Mouse (Mus musculus) heart, postnatal 0 days (tissue): Measurements from ENCODE around the gene Asb16. TPM values are rescaled to one million over a fixed set of nuclear protein-coding genes. Genes with fewer than 3 reads are reported as not detected.

Experiments used
- ATAC-seq: fragments of 200-750 bp; cut with Nextera tagmentation; 2 replicates; pipeline ENCODE4 v1.8.0; 2017; ENCODE audit warnings: low read depth, moderate number of reproducible peaks, moderate library complexity; ENCODE audit not compliant: insufficient read depth
- DNase-seq: peaks from one replicate; pipeline ENCODE4 v3.0.0-alpha.2; 2016; ENCODE audit warnings: low spot score
- H3K27ac ChIP-seq: fragments of 300-500 bp; sonication (generic); 2 replicates; pipeline ENCODE4 v1.5.1; 2014; ENCODE audit warnings: low read depth, mild to moderate bottlenecking
- H3K27me3 ChIP-seq: fragments of 300-500 bp; sonication (generic); 2 replicates; pipeline ENCODE4 v1.6.1; 2014; ENCODE audit warnings: low read length, mixed read lengths; ENCODE audit not compliant: control insufficient read depth, insufficient read depth
- H3K36me3 ChIP-seq: fragments of 300-500 bp; sonication (generic); replicated peaks from 2 replicates; pipeline ENCODE4 v1.6.1; 2014; ENCODE audit warnings: low read length, mixed read lengths; ENCODE audit not compliant: control insufficient read depth, insufficient read depth
- H3K4me1 ChIP-seq: fragments of 300-500 bp; sonication (generic); 2 replicates; pipeline ENCODE4 v1.6.1; 2014; ENCODE audit warnings: antibody characterized with exemption; ENCODE audit not compliant: control insufficient read depth, insufficient read depth
- H3K4me2 ChIP-seq: fragments of 300-500 bp; sonication (generic); 2 replicates; pipeline ENCODE4 v1.6.1; 2014; ENCODE audit warnings: low read depth, mild to moderate bottlenecking, low read length, moderate library complexity
- H3K4me3 ChIP-seq: fragments of 300-500 bp; sonication (generic); 2 replicates; pipeline ENCODE4 v1.5.1; 2014; ENCODE audit warnings: low read depth, low read length
- H3K9ac ChIP-seq: fragments of 300-500 bp; sonication (generic); replicated peaks from 2 replicates; pipeline ENCODE4 v1.6.1; 2014; ENCODE audit warnings: low read depth, low read length, mixed read lengths
- H3K9me3 ChIP-seq: fragments of 300-500 bp; sonication (generic); replicated peaks from 2 replicates; pipeline ENCODE4 v1.6.1; 2016; ENCODE audit warnings: low read length; ENCODE audit not compliant: control insufficient read depth
- CTCF ChIP-seq: IDR thresholded peaks from 2 replicates; pipeline ENCODE4 v1.5.1; 2016; ENCODE audit warnings: antibody characterized with exemption, control low read depth, low read depth
- EP300 ChIP-seq: IDR thresholded peaks from 2 replicates; pipeline ENCODE4 v1.6.1; 2016; ENCODE audit warnings: antibody characterized with exemption, low read depth
- WGBS: fragments of 180-500 bp; shearing (Covaris S2); extraction: QIAGEN DNeasy Blood & Tissue Kit; methylation state at CpG from one replicate; pipeline ENCODE4 v1.1.7; 2014; 5-methylcytosine and 5-hydroxymethylcytosine counted together
- polyA plus RNA-seq: library from polyadenylated mRNA; unstranded; fragments of >200 nt; fragmentation: Nextera tagmentation; extraction: Ambion mirVana; gene quantifications from 2 replicates; pipeline ENCODE4 v1.2.1, GENCODE M21; 2015
- total RNA-seq: library from RNA; depleted of rRNA; stranded (reverse); fragments of >200 nt; gene quantifications from 2 replicates; pipeline ENCODE4 v1.2.3, GENCODE M21; 2014; ENCODE audit warnings: low replicate concordance; rRNA removed

Asb16 gene
- total RNA-seq (0.99 and 1.2 TPM in 2 replicates), polyA plus RNA-seq (0.07 TPM in 2 replicates)

DNA sequence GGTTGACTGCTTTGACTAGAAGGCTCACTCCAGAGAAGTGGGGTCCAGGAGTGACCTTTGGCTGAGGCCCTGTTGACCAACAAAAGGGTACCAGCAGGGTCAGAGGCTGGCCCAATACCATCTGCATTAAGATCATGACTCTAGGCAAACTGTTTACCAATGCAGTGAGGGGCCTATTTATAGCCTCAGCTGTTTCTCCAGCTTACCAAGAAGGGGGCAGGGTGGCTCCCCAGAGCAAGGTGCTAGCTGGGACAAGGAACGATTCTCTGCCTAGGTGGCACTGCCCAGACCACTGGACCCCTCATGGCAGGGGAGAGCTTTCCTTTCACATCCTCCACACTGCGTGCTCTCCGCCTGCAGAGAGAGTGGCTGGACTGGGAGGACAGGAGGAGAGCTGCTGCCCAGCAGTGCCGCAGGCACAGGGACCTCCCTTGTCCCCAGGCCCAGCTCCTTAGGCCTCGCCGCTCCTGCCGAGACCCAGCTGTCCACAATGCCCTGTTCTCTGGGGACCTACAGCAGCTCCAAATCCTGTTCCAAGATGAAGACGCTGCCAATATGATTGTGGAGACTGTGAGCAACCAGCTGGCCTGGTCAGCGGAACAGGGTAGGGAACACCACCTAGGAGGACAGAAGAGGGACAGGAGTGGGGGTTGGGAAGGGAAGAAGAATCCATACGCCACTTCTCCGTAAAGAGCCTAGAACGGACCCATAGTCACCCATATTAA, at the start of gene Asb16:
Asb16 (plus strand) TSS at position 224 of the 725 bp plus-strand sequence.
- TF ChIP-seq EP300 (no peak), CTCF (no peak)
- no peak for ATAC-seq
- no peak within 1 kb of the TSS for H3K9ac ChIP-seq
- no peaks in the 10 kb centered on the region for H3K9me3 ChIP-seq
- H3K4me2 ChIP-seq: no peak within 1 kb of the TSS
- no peak for DNase-seq
- no peak within 1 kb of the TSS for H3K27ac ChIP-seq
- no peaks in the 10 kb centered on the region for H3K4me1 ChIP-seq
- H3K4me3 ChIP-seq: no peak within 1 kb of the TSS
- H3K27me3 ChIP-seq: no peaks in the 10 kb centered on the region
- no peaks in the 10 kb centered on the region for H3K36me3 ChIP-seq
- WGBS: 73% methylated on average over 12 of the region's 12 CpGs

DNA sequence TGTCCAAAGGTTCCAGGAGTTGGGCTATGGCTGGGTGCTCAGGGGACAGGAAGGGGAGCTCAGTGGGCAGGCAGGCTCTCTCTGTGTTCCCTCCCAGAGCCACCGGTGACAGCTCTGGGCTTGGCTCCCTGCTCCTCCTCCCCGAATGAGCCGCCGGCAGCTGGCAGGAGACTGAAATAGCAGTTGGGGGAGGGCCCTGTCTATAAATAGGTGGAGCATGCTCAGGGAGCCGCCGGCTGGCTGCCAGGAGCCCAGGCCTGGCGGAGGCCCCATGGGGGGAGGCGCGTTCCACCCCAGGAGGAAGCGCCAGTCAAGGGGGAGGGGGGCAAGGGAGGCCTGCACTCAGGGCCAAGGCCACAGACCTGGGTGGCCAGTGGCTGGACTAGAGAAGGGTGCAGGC, 49.8 kb upstream of the Asb16 start:
- WGBS: 0% methylated on average over 10 of the region's 10 CpGs
- ATAC-seq: peak; percentile 73
- H3K27ac ChIP-seq: peak overlapping the region; percentile 92

DNA sequence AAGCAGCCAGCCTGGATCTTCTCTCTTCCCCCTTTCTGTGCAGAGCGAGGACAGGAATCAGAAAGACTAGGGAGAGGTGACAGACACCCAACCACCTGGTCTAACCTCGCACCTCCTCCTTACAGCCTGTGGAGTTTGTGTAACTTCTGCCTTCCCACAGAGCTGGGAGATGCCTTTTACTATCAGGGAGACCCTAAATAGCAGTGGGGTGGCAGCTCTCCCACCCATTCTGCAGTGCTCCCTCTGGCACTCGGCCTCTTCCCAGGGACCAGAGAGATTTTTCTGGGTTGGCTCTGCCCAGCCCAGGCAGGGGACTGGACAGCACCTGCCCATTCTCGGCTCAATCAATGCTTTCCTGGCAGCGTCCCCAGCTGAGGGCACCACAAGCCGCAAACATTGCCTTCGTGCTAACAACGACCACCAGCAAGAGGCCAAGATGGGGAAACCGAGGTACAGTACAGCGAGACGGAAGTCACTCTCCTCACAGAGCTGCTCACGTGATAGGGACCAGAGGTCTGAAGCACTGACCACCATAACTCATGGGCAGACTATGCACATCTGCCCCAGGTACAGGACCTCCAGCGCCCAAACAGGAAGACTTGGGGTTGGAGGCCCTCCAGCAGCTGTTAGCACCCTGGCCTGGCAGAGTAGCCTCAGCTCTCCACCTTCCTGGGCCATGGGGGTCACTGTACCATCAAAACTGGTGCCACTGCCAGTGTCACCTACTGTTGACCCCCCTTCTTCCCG, 49.1 kb upstream of the Asb16 start:
- ATAC-seq (no peak), DNase-seq (no peak)
- Histone ChIP-seq H3K36me3 (peaks cover 5% of the 10 kb centered on the region; the same call in 1 of the 2 replicates), H3K27ac (peak overlapping the region; percentile 92), H3K9me3 (no peaks in the 10 kb centered on the region), H3K4me2 (peak overlapping the region; percentile 80), H3K4me1 (peaks cover 83% of the 10 kb centered on the region), H3K4me3 (no peak overlapping the region; the same call in 1 of the 2 replicates), H3K9ac (no peak overlapping the region), H3K27me3 (no peaks in the 10 kb centered on the region)
- WGBS: 37% methylated on average over 14 of the region's 14 CpGs
- TF ChIP-seq CTCF (no peak), EP300 (no peak)

More for the DNA sequence above, 49.8 kb upstream of the Asb16 start:
- Histone ChIP-seq H3K9me3 (no peaks in the 10 kb centered on the region), H3K4me2 (peak overlapping the region; percentile 80), H3K4me1 (peaks cover 87% of the 10 kb centered on the region), H3K4me3 (peak overlapping the region; percentile 58), H3K9ac (peak overlapping the region; percentile 65), H3K27me3 (no peaks in the 10 kb centered on the region), H3K36me3 (peaks cover 5% of the 10 kb centered on the region; the same call in 1 of the 2 replicates)
- peak; percentile 99 for TF ChIP-seq EP300
- TF ChIP-seq CTCF: no peak
- DNase-seq: peak; percentile 98

DNA sequence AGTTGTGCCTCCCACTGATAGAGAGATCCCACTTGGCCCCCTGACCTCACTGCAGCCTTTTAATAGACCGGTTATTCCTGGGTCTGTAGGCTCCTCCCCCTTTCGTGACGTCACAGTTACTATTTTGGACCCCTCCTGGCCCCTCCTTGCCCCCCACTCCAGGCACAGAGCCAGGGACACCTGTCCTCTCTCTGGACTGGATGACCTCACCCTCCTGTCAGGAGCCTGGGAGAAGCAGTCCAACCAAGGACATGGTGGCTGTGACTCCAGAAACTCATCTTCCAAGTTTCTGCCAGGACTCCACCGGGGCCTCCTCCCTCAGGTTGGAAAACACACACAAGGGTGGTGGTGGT, 48.6 kb upstream of the Asb16 start:
- Histone ChIP-seq H3K9me3 (no peaks in the 10 kb centered on the region), H3K9ac (no peak overlapping the region), H3K4me2 (peak overlapping the region; percentile 80), H3K27me3 (no peaks in the 10 kb centered on the region), H3K4me1 (peaks cover 83% of the 10 kb centered on the region), H3K4me3 (no peak overlapping the region), H3K27ac (peak overlapping the region; percentile 92), H3K36me3 (peaks cover 5% of the 10 kb centered on the region; the same call in 1 of the 2 replicates)
- peak; percentile 83 for TF ChIP-seq EP300
- TF ChIP-seq CTCF: no peak
- DNase-seq (peak; percentile 94), ATAC-seq (peak; percentile 61)
- WGBS: 13% methylated on average over 4 of the region's 4 CpGs

DNA sequence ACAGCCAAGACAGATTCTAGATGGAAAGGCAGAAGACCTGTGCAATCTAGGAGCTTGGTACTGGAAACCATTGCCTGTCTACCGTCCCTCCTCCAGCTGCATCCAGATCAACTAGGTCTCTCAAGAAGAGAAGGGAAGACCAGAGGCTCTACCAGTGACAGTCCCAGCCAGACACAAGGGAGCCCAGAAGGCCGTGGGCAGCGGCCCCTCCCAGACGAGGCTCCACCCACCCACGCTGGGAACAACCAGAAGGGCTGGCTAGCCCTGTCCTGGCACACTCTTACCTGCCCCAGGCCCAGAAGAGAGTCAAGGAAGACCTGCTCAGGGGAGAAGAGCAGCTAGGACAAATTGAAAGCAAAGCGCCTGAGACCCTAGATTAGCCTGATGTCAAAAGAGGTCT, 48.1 kb upstream of the Asb16 start:
- Histone ChIP-seq H3K27ac (peak overlapping the region; percentile 92), H3K36me3 (peaks cover 5% of the 10 kb centered on the region; the same call in 1 of the 2 replicates), H3K9me3 (no peaks in the 10 kb centered on the region), H3K4me2 (peak overlapping the region; percentile 35), H3K4me1 (peaks cover 80% of the 10 kb centered on the region), H3K27me3 (no peaks in the 10 kb centered on the region), H3K9ac (no peak overlapping the region), H3K4me3 (no peak overlapping the region)
- WGBS: 28% methylated on average over 6 of the region's 6 CpGs
- TF ChIP-seq EP300 (no peak), CTCF (no peak)
- DNase-seq: no peak
- no peak for ATAC-seq
